Mouse (Mus musculus) cortical plate, adult 2 months (tissue): ENCODE measurements at regions not wholly inside any gene's neighbourhood (a gene's known extent, or its start where the extent isn't known, plus 50 kb on each side); places are given as distances from the start of the nearest gene placed in this dataset.

Source experiments
- H3K27ac ChIP-seq: fragments of 200-500 bp; 2 replicates; pipeline ENCODE4 v1.5.1; 2012; ENCODE audit warnings: low read length, control low read depth, inconsistent platforms; ENCODE audit not compliant: insufficient read depth
- H3K4me1 ChIP-seq: fragments of 200-500 bp; 2 replicates; pipeline ENCODE4 v1.6.1; 2011; ENCODE audit warnings: low read length; ENCODE audit not compliant: control insufficient read depth, insufficient read depth
- H3K4me3 ChIP-seq: fragments of 200-500 bp; 2 replicates; pipeline ENCODE4 v1.5.1; 2011; ENCODE audit warnings: mild to moderate bottlenecking, low read length, control low read depth; ENCODE audit not compliant: insufficient read depth
- CTCF ChIP-seq: fragments of 200-500 bp; IDR thresholded peaks from 2 replicates; pipeline ENCODE4 v1.5.1; 2011; ENCODE audit warnings: mild to moderate bottlenecking, control low read depth, low read length; ENCODE audit not compliant: insufficient read depth; ENCODE audit errors: extremely low read depth
- POLR2A ChIP-seq: fragments of 200-500 bp; IDR thresholded peaks from 2 replicates; pipeline ENCODE4 v1.6.1; 2011; ENCODE audit warnings: mild to moderate bottlenecking, low read length, control low read depth; ENCODE audit not compliant: insufficient read depth; ENCODE audit errors: extremely low read depth

DNA sequence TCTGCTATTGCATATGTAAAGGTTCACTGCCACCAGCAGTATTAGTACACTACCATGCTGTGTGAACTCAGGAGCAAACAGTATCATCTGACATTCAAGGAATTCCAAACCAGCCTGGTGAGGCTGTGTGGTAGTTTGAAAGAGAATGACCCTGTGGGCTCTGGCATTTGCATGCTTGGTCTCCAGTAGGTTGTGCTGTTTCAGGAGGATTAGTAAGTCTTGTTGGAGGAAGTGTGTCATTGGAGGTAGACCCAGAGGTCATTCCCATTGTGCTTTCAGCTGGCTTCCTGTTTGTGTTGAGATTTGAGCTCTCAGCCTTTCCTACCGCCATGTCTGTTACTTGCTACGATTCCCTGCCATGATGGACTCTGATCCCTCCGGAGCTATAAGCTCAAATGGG is 98.3 kb upstream of the St6galnac5 start:
- no peak for TF ChIP-seq POLR2A
- TF ChIP-seq CTCF: no peak
- Histone ChIP-seq H3K4me3 (no peak overlapping the region), H3K4me1 (peaks cover 5% of the 10 kb centered on the region; the same call in 1 of the 2 replicates), H3K27ac (no peak overlapping the region)

DNA sequence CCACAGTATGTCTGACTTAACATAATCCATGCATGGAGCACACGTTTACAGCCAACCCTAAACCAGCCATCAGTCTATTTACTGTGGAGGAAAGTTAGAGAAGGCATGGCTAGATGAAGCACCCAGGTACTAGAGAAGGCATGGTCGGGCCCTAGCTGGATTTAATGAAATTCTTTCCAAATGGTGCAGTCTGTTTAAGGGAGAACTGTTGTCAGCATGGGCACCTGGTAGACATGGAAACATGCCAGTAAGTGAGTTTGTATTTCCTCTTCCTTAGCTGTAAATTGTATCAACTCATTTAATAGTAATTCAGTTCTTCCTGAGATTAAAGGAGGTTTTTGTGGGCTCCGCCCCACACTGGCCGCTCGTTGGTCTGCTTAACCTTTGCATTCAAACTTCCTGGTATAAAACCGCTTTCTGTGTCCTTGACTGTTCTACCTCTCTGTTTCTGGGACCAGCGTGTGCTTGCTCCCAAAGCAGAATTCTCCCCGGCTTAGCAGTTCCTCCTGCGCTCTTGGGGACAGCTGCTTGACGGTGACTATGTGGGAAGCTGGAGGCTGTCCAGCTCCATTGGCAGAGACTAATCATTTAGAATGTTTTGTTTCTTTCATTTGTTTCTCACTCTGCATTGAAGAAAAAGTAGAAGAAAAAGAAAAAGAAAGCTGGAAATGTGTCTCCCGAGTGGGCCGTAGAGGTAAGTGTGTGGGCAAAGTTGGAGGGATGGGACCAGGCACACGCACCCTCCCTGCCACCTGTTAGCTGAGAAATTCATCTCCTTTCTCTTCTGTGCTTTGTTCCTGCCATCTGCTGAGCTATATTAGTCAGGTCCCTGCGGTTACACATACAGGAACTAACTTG is 96.0 kb upstream of the St6galnac5 start:
- Histone ChIP-seq H3K4me1 (peaks cover 2% of the 10 kb centered on the region; the same call in 1 of the 2 replicates), H3K27ac (no peak overlapping the region), H3K4me3 (no peak overlapping the region)
- no peak for TF ChIP-seq CTCF
- no peak for TF ChIP-seq POLR2A

DNA sequence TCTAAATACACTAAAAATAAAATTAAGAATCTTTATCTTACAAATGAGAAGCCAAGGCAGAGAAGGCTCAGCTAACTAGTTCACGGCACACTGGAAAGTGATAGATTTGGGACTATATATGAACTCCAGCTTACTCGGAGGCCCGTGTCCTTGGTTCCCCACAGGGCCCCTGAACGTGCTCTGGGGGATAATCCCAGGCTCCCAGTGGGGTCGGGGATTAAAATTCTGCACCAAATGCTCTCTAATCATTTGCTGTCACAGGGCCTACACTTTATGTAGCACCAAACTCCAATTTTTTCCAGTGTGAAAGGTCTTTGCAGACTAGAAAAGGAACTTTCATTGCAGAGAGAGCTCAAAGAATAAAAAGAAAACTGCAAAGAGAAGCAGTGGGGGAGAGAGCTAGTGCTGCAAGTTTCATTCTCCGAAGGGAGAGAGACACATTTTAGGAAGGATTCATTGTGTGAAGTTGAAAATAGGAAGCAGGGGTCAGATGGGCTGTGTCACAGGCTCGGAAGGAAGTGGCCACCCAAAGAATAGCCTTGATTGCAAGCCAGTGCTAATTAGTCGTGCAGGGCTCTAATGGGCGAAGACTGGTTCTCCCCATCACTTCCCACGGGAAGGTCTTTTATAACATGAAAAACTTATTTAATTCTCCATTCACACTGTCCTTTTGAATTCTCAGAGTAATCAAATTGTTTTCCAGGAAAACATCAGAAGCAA is 90.3 kb upstream of the St6galnac5 start:
- Histone ChIP-seq H3K4me3 (no peak overlapping the region), H3K27ac (no peak overlapping the region), H3K4me1 (no peaks in the 10 kb centered on the region)
- no peak for TF ChIP-seq POLR2A
- no peak for TF ChIP-seq CTCF

DNA sequence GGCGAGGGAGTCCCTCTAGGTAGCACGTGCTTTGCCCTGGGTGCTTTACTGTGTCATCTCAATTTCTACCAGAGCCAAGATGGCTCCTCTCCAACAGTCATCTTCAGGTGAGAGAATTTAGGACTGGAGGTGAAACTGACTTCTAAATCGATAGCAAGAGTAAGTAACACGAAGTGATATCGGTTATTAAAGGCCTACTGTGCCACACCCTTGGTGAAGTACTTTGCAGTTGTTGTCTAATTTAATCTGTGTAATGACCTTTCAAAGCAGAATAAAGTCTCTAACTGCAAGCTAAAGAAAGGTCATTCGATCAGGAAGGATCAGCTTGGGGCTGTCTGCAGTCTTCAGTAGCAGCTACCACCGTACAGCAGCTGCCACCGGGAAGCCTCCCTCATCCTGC is 89.5 kb upstream of the St6galnac5 start:
- no peak overlapping the region for H3K4me3 ChIP-seq
- H3K4me1 ChIP-seq: no peaks in the 10 kb centered on the region
- TF ChIP-seq CTCF (no peak), POLR2A (no peak)
- no peak overlapping the region for H3K27ac ChIP-seq

DNA sequence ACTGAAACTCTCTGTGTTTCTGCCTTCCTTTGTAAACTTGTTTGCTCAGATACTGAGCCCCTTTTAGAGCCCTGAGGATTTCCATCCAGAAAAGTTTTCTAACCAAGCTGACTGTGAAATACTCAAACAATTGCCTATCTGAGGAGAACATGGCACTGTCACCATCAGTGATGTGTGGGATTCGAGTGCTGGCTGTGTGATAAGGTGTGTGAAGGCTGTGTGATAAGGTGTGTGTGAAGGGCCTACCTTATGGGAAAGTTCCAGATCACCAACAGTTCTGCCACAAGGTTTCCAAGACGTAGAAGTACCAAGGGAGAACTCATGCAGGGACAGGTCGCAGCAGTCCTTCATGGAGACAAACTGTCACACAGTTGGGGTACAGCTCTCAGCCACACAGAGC is 89.1 kb upstream of the St6galnac5 start:
- no peak for TF ChIP-seq POLR2A
- TF ChIP-seq CTCF: no peak
- no peak overlapping the region for H3K27ac ChIP-seq
- no peaks in the 10 kb centered on the region for H3K4me1 ChIP-seq
- no peak overlapping the region for H3K4me3 ChIP-seq

DNA sequence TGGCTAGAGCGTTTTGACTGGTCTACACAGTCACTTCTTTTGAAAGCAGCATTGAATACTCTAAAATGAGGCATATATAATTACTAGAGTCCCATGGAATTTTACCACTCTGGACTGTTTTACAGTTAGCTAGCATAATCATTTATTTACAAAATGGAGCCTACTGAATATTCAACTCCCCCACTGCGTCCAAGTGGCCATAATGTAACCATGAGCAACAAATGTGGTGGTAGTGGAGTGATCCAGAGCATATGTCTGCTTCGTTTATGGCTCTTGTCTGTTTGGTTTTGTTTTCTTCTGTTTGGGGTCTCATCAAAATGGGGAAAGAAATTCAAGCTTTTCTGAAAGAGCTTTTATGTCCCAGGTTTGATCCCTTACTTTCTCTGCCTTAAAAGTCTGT is 83.8 kb upstream of the St6galnac5 start:
- H3K4me3 ChIP-seq: no peak overlapping the region
- no peaks in the 10 kb centered on the region for H3K4me1 ChIP-seq
- H3K27ac ChIP-seq: no peak overlapping the region
- TF ChIP-seq POLR2A: no peak
- no peak for TF ChIP-seq CTCF

DNA sequence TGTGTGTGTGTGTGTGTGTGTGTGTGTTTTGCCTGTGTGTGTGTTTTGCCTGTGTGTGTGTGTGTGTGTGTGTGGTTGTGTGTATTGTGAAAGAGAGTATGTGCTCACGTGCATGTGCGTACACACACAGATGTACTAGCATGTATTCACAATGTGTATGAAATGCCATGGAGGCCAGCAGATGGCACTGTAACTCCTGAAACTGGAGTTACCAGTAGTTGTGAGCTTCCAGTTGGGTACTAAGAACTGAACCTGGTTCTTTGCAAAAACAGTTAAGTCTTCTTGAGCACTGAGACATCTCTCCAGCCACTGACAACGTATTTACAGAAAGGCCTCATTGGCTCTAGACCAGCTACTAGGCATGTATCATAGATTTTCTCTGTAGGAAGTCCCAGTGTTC is 71.1 kb upstream of the St6galnac5 start:
- TF ChIP-seq POLR2A: no peak
- TF ChIP-seq CTCF: no peak
- no peak overlapping the region for H3K4me3 ChIP-seq
- H3K4me1 ChIP-seq: no peaks in the 10 kb centered on the region
- H3K27ac ChIP-seq: no peak overlapping the region

DNA sequence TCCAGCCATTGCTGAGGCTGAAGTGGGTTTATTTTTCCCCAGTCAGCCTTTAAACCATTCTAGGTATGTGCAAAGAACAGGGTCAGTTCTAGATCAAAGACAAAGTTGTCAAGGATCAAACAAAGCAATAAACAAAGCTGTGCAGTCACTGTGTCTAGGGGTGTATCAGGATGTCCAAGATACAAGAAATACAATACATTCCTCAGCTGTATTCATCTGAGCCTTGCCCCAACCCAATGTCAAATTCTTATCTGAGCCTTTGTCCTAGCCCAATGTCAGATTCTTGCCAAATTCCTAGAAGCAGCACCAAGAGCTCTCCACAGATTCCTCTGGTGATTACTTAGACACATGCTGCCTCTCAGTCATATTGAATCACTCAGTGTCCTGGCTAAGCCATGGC is 69.5 kb upstream of the St6galnac5 start:
- TF ChIP-seq POLR2A (no peak), CTCF (no peak)
- no peak overlapping the region for H3K27ac ChIP-seq
- no peaks in the 10 kb centered on the region for H3K4me1 ChIP-seq
- H3K4me3 ChIP-seq: no peak overlapping the region

DNA sequence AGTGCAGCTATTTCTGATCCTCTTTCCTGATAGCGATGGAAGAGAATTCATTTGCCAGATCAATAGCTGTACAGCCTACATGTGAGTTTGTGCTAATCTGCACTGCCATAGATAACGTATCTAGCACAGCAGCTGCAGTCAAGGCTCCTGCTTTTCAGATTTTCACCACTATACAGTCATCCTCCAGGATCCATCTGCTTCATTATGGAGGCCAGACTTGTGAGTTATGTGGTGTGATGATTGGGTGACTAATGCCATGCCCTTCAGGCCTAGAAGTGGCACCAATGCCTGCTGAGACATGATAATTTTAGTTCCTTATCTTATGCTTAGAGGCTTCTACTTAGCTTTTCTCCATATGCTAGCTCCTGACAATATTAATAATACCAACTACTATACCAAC is 63.3 kb upstream of the St6galnac5 start:
- Histone ChIP-seq H3K27ac (no peak overlapping the region), H3K4me3 (no peak overlapping the region), H3K4me1 (peaks cover 5% of the 10 kb centered on the region; the same call in 1 of the 2 replicates)
- TF ChIP-seq CTCF: no peak
- no peak for TF ChIP-seq POLR2A

DNA sequence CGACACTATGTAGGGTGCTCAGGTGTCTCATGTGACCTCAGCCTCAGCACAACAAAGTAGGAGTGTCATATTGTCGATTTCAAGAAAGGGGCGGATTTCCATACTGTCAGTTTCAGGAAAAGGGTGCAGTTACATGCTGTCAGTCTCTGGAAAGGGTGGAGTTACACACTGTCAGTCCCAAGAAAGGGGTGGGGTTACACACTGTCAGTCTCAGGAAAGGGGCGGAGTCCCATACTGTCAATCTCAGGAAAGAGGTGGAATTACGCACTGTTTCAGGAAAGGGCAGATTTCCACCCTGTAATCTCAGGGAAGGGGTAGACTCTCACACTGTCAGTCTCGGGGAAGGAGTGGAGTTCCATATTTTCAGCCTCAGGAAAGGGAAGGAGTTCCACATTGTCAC is 51.9 kb upstream of the St6galnac5 start:
- H3K4me1 ChIP-seq: no peaks in the 10 kb centered on the region
- TF ChIP-seq CTCF (no peak), POLR2A (no peak)
- H3K4me3 ChIP-seq: no peak overlapping the region
- H3K27ac ChIP-seq: no peak overlapping the region
